ENCODE assay signal across 12 mouse cellular contexts in genomic region chr14:64592176-64592575, GRCm38 (mm10).
A peak's percentile ranks its signal among the peaks of the same experiment; 100 is the strongest.
DNase-seq lines count a peak whose midpoint lies in the region; ATAC-seq and TF ChIP-seq lines count a peak whose summit lies in the region.
"Had no signal": no experiment of that assay in that cellular context is flagged by ENCODE, and none has a peak within 500 bp of the region (broad histone marks: within the 10 kb centered on the region; RNA-seq: fewer than 3 reads in every experiment).

No protein-coding gene starts in this region.

- WGBS in forebrain, embryonic 12.5 days, result 44% methylated on average over 6 of the region's 6 CpGs
- 43% methylated on average over 6 of the region's 6 CpGs for WGBS in hindbrain, postnatal 0 days
- WGBS in olfactory bulb, adult 2 months, result 17% methylated on average over 6 of the region's 6 CpGs

- H3K27ac ChIP-seq in left cerebral cortex, adult 2 months, result peak overlapping the region; percentile 99
- peak overlapping the region; percentile 99 for H3K27ac ChIP-seq in forebrain, embryonic 12.5 days
- peak overlapping the region; percentile 97 for H3K27ac ChIP-seq in hindbrain, postnatal 0 days
- H3K27ac ChIP-seq in olfactory bulb, adult 2 months (ENCODE audit: insufficient read depth, low read depth, low read length), result peak overlapping the region; percentile 84
- H3K27ac ChIP-seq: kidney, postnatal 0 days had no signal

- TF ChIP-seq POLR2A in olfactory bulb, adult 2 months (IDR thresholded peaks at IDR 0.05; ENCODE audit: insufficient read depth, low read depth, low read length), result no peak

- intact Hi-C loops in left cerebral cortex, adult 2 months (cut with DNase I), result no loop called here
- intact Hi-C loops in left cerebral cortex, postnatal 4 days (cut with DNase I), result no loop called here

- peaks cover 69% of the 10 kb centered on the region for H3K4me1 ChIP-seq in forebrain, embryonic 12.5 days
- peaks cover 11% of the 10 kb centered on the region for H3K4me1 ChIP-seq in hindbrain, postnatal 0 days (ENCODE audit: insufficient read depth, low read length)
- peaks cover 24% of the 10 kb centered on the region for H3K4me1 ChIP-seq in olfactory bulb, adult 2 months (ENCODE audit: control insufficient read depth, insufficient read depth, low read length)

- H3K9ac ChIP-seq in forebrain, embryonic 12.5 days, result peak overlapping the region; percentile 83
- H3K9ac ChIP-seq in hindbrain, postnatal 0 days (replicated peaks; ENCODE audit: low read length), result peak overlapping the region; percentile 96

- 0 out of 2 replicates have a peak, but pooled peaks cover 3% of the 10 kb centered on the region for H3K36me3 ChIP-seq in forebrain, embryonic 12.5 days (replicated peaks)
- no peaks in the 10 kb centered on the region; the same call in 1 of the 2 replicates for H3K36me3 ChIP-seq in hindbrain, postnatal 0 days (ENCODE audit: insufficient read depth, low read length)

- H3K4me2 ChIP-seq in forebrain, embryonic 12.5 days, result peak overlapping the region; percentile 79
- H3K4me2 ChIP-seq in hindbrain, postnatal 0 days (ENCODE audit: low read depth, low read length), result peak overlapping the region; percentile 77

- TF ChIP-seq CTCF in left cerebral cortex, adult 2 months (IDR thresholded peaks at IDR 0.05), result no peak
- TF ChIP-seq CTCF in hindbrain, postnatal 0 days (IDR thresholded peaks at IDR 0.05; ENCODE audit: low read depth), result no peak
- TF ChIP-seq CTCF in olfactory bulb, adult 2 months (IDR thresholded peaks at IDR 0.05; ENCODE audit: insufficient read depth, low read depth, low read length), result no peak

- peak overlapping the region; percentile 81 for H3K4me3 ChIP-seq in left cerebral cortex, adult 2 months
- H3K4me3 ChIP-seq in forebrain, embryonic 12.5 days (replicated peaks), result peak overlapping the region; percentile 54
- peak overlapping the region; percentile 71 for H3K4me3 ChIP-seq in hindbrain, postnatal 0 days (ENCODE audit: low read length)
- H3K4me3 ChIP-seq in olfactory bulb, adult 2 months (ENCODE audit: insufficient read depth, low read depth, low read length), result peak overlapping the region; percentile 45

- no peaks in the 10 kb centered on the region for H3K9me3 ChIP-seq in forebrain, embryonic 12.5 days
- no peaks in the 10 kb centered on the region for H3K9me3 ChIP-seq in hindbrain, postnatal 0 days (ENCODE audit: low read length)

- peaks cover 63% of the 10 kb centered on the region for H3K27me3 ChIP-seq in forebrain, embryonic 12.5 days
- H3K27me3 ChIP-seq in hindbrain, postnatal 0 days (ENCODE audit: insufficient read depth, low read length), result no peaks in the 10 kb centered on the region

- peak in 1 of 2 experiments; percentile 14 for DNase-seq in left cerebral cortex, adult 2 months (ENCODE audit: extremely low spot score in 1 of 2, low spot score in 2 of 2)
- no peak for DNase-seq in left cerebral cortex, postnatal 4 days
- DNase-seq in hindbrain, postnatal 0 days (ENCODE audit: low spot score), result peak; percentile 32
- DNase-seq in kidney, adult 8-10 months, result no peak
- no peak for DNase-seq in adrenal gland, adult (ENCODE audit: inconsistent age in 2 of 2, low spot score in 1 of 2)
- no peak for DNase-seq in layer of hippocampus, postnatal 36 days
- DNase-seq: adrenal gland, adult 2 months; B cell, adult 2 months; heart, postnatal 36 days had no signal

- no peak for ATAC-seq in forebrain, embryonic 12.5 days (ENCODE audit: low FRiP score)
- ATAC-seq in hindbrain, postnatal 0 days, result no peak
